Mouse (Mus musculus): ENCODE results near the gene Rora. TPM values are rescaled to one million over a fixed set of nuclear protein-coding genes. Genes with fewer than 3 reads are reported as not detected.

Gene Rora
- polyA plus RNA-seq, 1 experiment from 2014 or later, result 2.7 TPM

DNA sequence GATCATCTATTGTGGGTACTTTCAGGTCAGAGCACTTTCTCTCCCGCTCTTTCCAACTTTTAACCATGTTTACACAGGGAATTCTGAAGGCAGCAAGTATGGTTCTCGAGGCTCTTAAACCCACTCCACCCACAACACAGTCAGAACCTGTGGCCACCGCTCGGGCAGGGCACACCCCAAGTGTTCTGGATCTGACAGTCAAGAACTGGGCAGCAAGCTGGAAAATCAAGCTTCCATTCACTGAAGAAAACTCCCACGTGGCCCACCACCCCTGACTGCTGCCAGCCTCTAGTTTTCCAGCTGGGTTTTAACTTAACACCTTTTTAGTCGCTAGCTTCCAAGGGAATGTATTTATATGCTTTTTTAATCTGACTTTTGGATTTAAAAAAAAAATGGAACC lies 479.4 kb downstream of the Rora start:
- H3K36me3 ChIP-seq, result no peaks in the 10 kb centered on the region
- no peak overlapping the region for H3K4me3 ChIP-seq (replicated peaks)
- H3K9me3 ChIP-seq (replicated peaks), result no peaks in the 10 kb centered on the region
- peaks cover 6% of the 10 kb centered on the region; the same call in 1 of the 2 replicates for H3K27me3 ChIP-seq
- DNase-seq, result no peak
- H3K4me1 ChIP-seq (replicated peaks), result no peaks in the 10 kb centered on the region
- no peak for ATAC-seq (ENCODE audit: low read depth)
- H3K27ac ChIP-seq, result no peak overlapping the region
- no peak overlapping the region for H3K4me2 ChIP-seq
- 70% methylated on average over 6 of the region's 6 CpGs for WGBS (ENCODE audit: insufficient replicate concordance)
- no peak overlapping the region for H3K9ac ChIP-seq

DNA sequence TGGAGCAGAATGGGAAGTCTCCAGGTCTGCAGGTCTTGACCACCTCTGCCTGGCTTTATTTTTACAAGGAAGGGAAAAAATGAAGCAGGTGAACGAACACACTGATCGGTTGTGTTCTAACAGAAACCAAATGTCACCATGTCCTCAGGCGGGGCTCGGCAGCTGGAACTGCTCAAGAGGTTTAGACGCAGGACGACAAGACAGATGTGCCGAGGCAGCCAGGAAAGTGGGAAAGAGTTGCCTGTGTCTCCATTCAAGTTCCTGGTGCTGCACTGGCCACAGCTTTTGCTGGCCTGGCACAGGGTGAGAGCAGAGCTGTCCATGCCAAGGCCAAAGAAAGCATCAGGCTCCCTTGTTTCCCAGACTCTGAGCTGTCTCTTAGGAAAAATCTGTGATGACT lies 480.1 kb downstream of the Rora start:
- no peaks in the 10 kb centered on the region for H3K9me3 ChIP-seq (replicated peaks)
- H3K36me3 ChIP-seq, result no peaks in the 10 kb centered on the region
- no peak overlapping the region for H3K4me3 ChIP-seq (replicated peaks)
- no peak overlapping the region for H3K27ac ChIP-seq
- H3K9ac ChIP-seq, result no peak overlapping the region
- ATAC-seq (ENCODE audit: low read depth) (no peak), DNase-seq (no peak)
- H3K27me3 ChIP-seq, result peaks cover 6% of the 10 kb centered on the region; the same call in 1 of the 2 replicates
- no peaks in the 10 kb centered on the region for H3K4me1 ChIP-seq (replicated peaks)
- WGBS (ENCODE audit: insufficient replicate concordance), result 75% methylated on average over 7 of the region's 7 CpGs
- no peak overlapping the region for H3K4me2 ChIP-seq

DNA sequence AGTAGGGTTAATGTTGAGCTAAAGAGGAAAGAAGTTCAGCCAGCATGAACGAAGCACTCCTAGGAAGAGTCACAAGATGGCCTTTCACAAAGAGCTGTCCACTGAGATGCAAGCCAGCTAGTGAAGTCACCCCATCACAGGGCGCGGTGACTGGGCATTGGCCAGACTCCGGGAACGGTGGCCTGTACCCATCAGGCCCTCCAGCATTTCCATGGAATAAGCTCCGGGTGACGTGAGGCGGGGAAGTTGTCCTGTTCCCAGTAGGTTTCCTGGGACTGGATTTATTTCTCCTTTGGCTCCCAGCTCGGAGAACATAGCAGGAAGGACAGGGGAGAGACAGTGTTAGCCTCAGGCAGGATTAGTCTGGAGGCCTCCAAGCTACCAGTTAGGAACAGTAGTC lies 481.0 kb downstream of the Rora start:
- no peak for DNase-seq
- no peaks in the 10 kb centered on the region for H3K36me3 ChIP-seq
- no peak overlapping the region for H3K4me3 ChIP-seq (replicated peaks)
- no peak overlapping the region for H3K4me2 ChIP-seq
- H3K4me1 ChIP-seq (replicated peaks), result no peaks in the 10 kb centered on the region
- peaks cover 6% of the 10 kb centered on the region; the same call in 1 of the 2 replicates for H3K27me3 ChIP-seq
- no peaks in the 10 kb centered on the region for H3K9me3 ChIP-seq (replicated peaks)
- no peak for ATAC-seq (ENCODE audit: low read depth)
- no peak overlapping the region for H3K27ac ChIP-seq
- WGBS (ENCODE audit: insufficient replicate concordance), result 79% methylated on average over 9 of the region's 9 CpGs
- H3K9ac ChIP-seq, result no peak overlapping the region

DNA sequence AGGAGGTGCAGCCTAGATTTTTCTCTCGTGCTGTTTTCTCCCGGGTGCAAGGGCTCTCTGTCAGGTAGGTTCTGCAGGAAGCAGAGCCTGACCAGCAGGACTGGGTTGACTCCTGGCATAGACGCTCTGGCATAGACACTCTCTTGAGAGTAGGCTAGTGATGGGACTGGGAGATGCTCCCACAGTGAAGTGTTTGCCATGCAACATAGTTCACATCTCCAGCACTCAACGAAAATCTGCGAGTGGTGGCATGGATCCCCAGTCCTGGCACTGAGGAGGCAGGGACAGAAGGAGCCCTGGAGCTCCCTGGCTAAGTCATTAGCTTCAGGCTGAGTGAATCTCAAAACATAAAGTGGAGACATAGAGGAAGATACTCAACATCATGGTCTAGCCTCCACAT lies 483.2 kb downstream of the Rora start:
- 63% methylated on average over 5 of the region's 5 CpGs for WGBS (ENCODE audit: insufficient replicate concordance)
- DNase-seq (no peak), ATAC-seq (ENCODE audit: low read depth) (no peak)
- Histone ChIP-seq H3K27ac (no peak overlapping the region), H3K9ac (no peak overlapping the region), H3K36me3 (no peaks in the 10 kb centered on the region), H3K4me1 (replicated peaks) (no peaks in the 10 kb centered on the region), H3K27me3 (peaks cover 6% of the 10 kb centered on the region; the same call in 1 of the 2 replicates), H3K4me3 (replicated peaks) (no peak overlapping the region), H3K9me3 (replicated peaks) (no peaks in the 10 kb centered on the region), H3K4me2 (no peak overlapping the region)

DNA sequence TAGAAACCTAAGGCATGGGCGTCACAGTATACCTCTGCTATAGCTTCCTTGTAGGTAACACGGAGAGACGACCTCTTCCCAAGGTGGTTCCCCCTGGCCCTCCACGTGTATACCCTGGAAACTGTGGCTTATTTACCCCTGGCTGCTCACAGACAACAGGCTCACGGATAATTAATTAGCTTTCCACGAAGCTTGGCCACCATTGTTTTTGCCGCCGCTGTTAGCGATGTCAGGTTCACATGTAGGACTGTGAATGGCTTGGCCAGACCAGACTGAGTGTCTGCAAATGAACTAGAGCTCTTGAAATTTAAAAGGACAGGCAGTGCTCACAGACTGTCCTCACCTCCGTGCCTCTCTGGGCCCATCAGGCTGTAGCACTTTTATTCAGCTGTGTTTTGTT lies 483.8 kb downstream of the Rora start:
- H3K27ac ChIP-seq, result no peak overlapping the region
- H3K4me2 ChIP-seq, result no peak overlapping the region
- no peaks in the 10 kb centered on the region for H3K9me3 ChIP-seq (replicated peaks)
- H3K4me1 ChIP-seq (replicated peaks), result no peaks in the 10 kb centered on the region
- whole genome bisulfite sequencing (ENCODE audit: insufficient replicate concordance), result 61% methylated on average over 10 of the region's 10 CpGs
- H3K9ac ChIP-seq, result no peak overlapping the region
- H3K36me3 ChIP-seq, result no peaks in the 10 kb centered on the region
- H3K27me3 ChIP-seq, result peaks cover 6% of the 10 kb centered on the region; the same call in 1 of the 2 replicates
- no peak for DNase-seq
- no peak for ATAC-seq (ENCODE audit: low read depth)
- no peak overlapping the region for H3K4me3 ChIP-seq (replicated peaks)

DNA sequence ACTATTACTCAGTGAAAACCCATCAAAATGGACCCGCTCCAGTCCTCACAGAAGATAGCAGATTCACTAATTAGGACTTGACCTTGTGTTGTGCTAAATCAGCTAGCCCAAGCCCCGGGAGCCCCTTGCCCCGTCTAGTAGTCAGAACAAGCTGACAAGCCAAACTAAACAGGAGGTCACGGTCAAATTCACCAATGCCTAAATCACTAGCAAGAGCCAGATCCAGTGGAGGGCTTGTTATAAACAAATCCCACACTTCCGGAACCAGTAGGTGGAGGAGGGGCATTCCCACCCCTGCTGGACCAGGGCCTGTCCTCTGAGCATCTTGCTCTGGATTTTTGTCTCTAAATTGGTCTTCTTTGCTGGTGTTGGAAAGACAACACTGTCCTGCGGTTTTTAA lies 486.6 kb downstream of the Rora start:
- 66% methylated on average over 6 of the region's 6 CpGs for WGBS (ENCODE audit: insufficient replicate concordance)
- Histone ChIP-seq H3K27me3 (peaks cover 5% of the 10 kb centered on the region; the same call in 1 of the 2 replicates), H3K4me1 (replicated peaks) (no peaks in the 10 kb centered on the region), H3K9ac (no peak overlapping the region), H3K4me2 (no peak overlapping the region), H3K36me3 (no peaks in the 10 kb centered on the region), H3K9me3 (replicated peaks) (no peaks in the 10 kb centered on the region), H3K4me3 (replicated peaks) (no peak overlapping the region), H3K27ac (no peak overlapping the region)
- DNase-seq, result no peak
- no peak for ATAC-seq (ENCODE audit: low read depth)

DNA sequence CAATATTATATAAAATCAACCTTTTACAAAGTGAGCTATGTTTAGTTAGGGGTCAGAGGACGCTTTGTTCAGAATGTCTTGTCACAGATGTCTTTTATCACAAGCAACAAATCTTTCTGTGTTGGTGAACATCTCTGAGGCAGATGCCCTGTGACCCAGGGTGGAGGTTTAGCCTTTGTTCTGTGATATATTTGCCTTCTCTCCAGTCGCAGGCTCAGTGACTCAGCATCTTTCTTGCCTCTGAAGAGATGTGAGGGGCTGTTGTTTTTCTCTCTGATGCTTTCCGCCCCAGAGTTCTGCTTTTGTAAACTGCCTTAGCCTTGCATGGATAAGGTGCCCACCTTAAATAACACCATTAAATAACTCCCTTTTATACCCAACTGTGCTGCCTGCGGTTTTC lies 488.3 kb downstream of the Rora start:
- no peaks in the 10 kb centered on the region for H3K4me1 ChIP-seq (replicated peaks)
- H3K27me3 ChIP-seq, result no peaks in the 10 kb centered on the region
- 27% methylated on average over 4 of the region's 4 CpGs for WGBS (ENCODE audit: insufficient replicate concordance)
- no peak for ATAC-seq (ENCODE audit: low read depth)
- H3K4me3 ChIP-seq (replicated peaks), result no peak overlapping the region
- H3K9me3 ChIP-seq (replicated peaks), result no peaks in the 10 kb centered on the region
- H3K4me2 ChIP-seq, result no peak overlapping the region
- H3K9ac ChIP-seq, result no peak overlapping the region
- no peak for DNase-seq
- no peaks in the 10 kb centered on the region for H3K36me3 ChIP-seq
- no peak overlapping the region for H3K27ac ChIP-seq

DNA sequence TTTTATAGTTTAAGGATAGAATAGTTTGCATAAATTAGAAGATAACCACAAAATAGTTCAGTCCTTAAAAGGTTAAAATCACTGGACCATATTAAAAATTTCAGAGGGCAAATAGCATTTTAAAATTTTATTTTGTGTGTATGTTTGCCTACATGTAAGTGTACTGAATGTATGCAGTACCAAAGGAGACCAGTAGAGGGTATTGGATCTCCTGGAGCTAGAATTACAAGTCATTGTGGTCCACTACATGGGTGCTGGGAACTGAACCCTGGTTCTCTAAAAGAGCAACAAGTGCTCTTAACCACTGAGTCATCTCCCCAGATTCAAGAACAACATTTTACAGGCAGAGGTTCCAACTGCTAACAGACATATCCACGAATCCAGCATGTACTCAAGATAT lies 493.4 kb downstream of the Rora start:
- H3K27me3 ChIP-seq, result no peaks in the 10 kb centered on the region
- no peak for ATAC-seq (ENCODE audit: low read depth)
- H3K4me3 ChIP-seq (replicated peaks), result no peak overlapping the region
- no peaks in the 10 kb centered on the region for H3K4me1 ChIP-seq (replicated peaks)
- H3K27ac ChIP-seq, result no peak overlapping the region
- 88% methylated on average over 1 of the region's 1 CpGs for WGBS (ENCODE audit: insufficient replicate concordance)
- no peaks in the 10 kb centered on the region for H3K36me3 ChIP-seq
- H3K9me3 ChIP-seq (replicated peaks), result no peaks in the 10 kb centered on the region
- H3K9ac ChIP-seq, result no peak overlapping the region
- no peak for DNase-seq
- no peak overlapping the region for H3K4me2 ChIP-seq

DNA sequence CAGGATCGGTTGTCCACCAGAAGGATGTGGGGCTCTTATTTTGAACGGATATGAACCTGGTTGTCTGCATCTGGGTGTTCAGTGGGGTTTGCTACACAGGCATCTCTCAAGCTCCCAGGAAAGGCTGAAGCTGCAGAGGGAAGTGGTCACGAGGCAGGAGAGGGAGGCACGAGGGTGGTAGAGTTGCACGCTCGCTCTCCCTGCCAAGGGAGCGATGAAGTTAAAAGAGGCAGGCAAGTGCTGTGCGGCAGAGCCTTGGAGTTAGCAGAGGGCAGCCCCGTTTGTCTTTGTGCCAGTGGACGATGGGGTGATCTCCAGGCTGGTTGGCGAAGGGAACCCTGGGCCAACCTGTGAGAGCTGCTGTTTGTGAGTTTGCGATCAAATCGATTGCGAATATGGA lies 496.6 kb downstream of the Rora start:
- Histone ChIP-seq H3K27me3 (no peaks in the 10 kb centered on the region), H3K4me1 (replicated peaks) (no peaks in the 10 kb centered on the region), H3K4me2 (no peak overlapping the region), H3K9ac (no peak overlapping the region), H3K9me3 (replicated peaks) (no peaks in the 10 kb centered on the region), H3K36me3 (no peaks in the 10 kb centered on the region), H3K27ac (no peak overlapping the region), H3K4me3 (replicated peaks) (no peak overlapping the region)
- WGBS (ENCODE audit: insufficient replicate concordance), result 56% methylated on average over 14 of the region's 14 CpGs
- no peak for ATAC-seq (ENCODE audit: low read depth)
- no peak for DNase-seq

DNA sequence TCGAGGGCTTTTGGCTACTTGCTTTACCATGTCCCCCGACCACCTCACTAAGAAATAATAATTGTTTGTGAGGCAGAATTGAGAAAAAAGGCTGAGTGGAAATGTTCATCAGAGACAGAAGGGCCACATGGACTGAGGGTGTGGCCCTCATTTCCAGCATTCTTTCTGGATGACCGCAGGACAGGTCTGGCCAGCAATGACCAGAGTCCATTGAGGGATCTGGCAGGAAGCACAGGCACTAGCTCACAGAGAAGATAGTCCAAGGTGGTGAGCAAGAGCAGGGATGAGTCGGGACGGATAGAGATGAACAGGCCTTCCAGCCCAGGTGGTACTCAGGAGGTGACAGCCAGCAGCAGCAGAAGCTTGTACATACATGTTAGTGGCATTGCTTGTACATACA lies 501.1 kb downstream of the Rora start:
- H3K9ac ChIP-seq, result no peak overlapping the region
- no peak overlapping the region for H3K27ac ChIP-seq
- H3K9me3 ChIP-seq (replicated peaks), result no peaks in the 10 kb centered on the region
- H3K27me3 ChIP-seq, result no peaks in the 10 kb centered on the region
- WGBS (ENCODE audit: insufficient replicate concordance), result 75% methylated on average over 5 of the region's 5 CpGs
- ATAC-seq (ENCODE audit: low read depth), result no peak
- H3K36me3 ChIP-seq, result no peaks in the 10 kb centered on the region
- no peak overlapping the region for H3K4me2 ChIP-seq
- H3K4me3 ChIP-seq (replicated peaks), result no peak overlapping the region
- DNase-seq, result no peak
- 0 out of 2 replicates have a peak, but pooled peaks cover 2% of the 10 kb centered on the region for H3K4me1 ChIP-seq (replicated peaks)

DNA sequence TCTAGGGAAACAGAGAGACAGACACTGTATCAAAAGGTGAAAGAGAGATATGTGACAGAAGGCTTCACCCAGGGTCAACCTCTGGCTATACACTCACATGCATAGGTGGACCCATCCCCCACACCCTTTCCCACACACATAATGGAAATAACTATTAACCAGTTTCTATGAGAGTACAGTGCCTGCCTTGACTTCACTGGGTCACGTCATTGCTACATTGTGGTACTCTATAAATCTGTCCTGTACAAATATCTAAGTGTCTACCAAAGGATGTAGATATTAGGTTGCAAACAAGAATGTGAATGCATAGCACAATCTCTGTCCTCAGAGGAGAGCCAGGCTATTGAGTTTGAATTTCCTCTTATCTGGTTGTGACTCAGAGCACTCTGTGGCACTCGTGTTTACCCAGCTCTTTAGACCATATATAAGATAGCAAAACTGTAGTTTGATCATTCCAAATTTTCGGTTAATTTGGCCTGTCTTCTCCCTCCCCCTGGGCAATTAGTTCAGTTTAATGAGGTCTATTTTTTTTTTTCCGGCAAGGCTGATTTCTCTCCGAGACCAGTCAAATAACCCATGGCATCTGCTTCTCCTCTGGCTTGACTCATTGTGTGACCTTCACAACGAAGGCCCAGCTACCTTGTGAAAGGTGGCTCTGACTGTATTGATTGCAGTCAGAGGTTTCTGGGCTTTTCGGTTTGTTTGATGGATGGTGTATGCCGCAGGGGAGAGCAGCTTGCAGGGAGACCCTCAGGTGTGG lies 502.4 kb downstream of the Rora start:
- WGBS (ENCODE audit: insufficient replicate concordance), result 46% methylated on average over 8 of the region's 8 CpGs
- no peaks in the 10 kb centered on the region for H3K36me3 ChIP-seq
- H3K9me3 ChIP-seq (replicated peaks), result no peaks in the 10 kb centered on the region
- H3K4me3 ChIP-seq (replicated peaks), result no peak overlapping the region
- no peaks in the 10 kb centered on the region for H3K27me3 ChIP-seq
- H3K9ac ChIP-seq, result no peak overlapping the region
- no peak for ATAC-seq (ENCODE audit: low read depth)
- no peak for DNase-seq
- no peak overlapping the region for H3K4me2 ChIP-seq
- H3K4me1 ChIP-seq (replicated peaks), result 0 out of 2 replicates have a peak, but pooled peaks cover 2% of the 10 kb centered on the region
- H3K27ac ChIP-seq, result no peak overlapping the region

DNA sequence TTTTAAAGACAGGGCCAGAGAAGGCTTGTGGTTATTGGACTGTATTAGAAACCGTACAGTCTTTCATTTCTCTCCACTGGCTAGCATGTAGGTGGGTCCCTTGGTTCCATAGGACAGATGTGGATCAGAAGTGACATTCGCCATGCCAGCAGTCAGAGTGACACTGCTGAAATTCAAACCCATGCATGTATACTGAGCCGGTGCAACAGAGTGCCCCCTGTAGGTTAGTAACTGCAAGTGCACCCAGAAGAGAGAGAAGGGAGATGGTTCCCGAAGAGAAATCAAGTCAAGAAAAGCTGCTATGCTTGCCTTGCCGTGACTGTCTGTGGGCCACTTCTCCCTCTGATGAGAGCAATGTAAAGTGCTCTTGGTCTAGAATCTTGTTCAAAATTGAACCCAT lies 507.2 kb downstream of the Rora start:
- H3K4me2 ChIP-seq, result no peak overlapping the region
- DNase-seq (peak; percentile 9), ATAC-seq (ENCODE audit: low read depth) (no peak)
- H3K4me1 ChIP-seq (replicated peaks), result no peaks in the 10 kb centered on the region
- no peaks in the 10 kb centered on the region for H3K9me3 ChIP-seq (replicated peaks)
- no peak overlapping the region for H3K4me3 ChIP-seq (replicated peaks)
- no peak overlapping the region for H3K27ac ChIP-seq
- no peak overlapping the region for H3K9ac ChIP-seq
- H3K27me3 ChIP-seq, result no peaks in the 10 kb centered on the region
- no peaks in the 10 kb centered on the region for H3K36me3 ChIP-seq
- 58% methylated on average over 5 of the region's 5 CpGs for WGBS (ENCODE audit: insufficient replicate concordance)

Data from liver, embryonic 13.5 days (tissue).